Comparison of ENCODE assay signal across 20 mouse cellular contexts in genomic region chr11:116982543-116982942, GRCm38 (mm10).
"Had no signal": no experiment of that assay in that cellular context is flagged by ENCODE, and none has a peak within 500 bp of the region (broad histone marks: within the 10 kb centered on the region; RNA-seq: fewer than 3 reads in every experiment).

No protein-coding gene starts in this region.

- H3K27ac ChIP-seq: left cerebral cortex, adult 2 months; liver, embryonic 13.5 days; midbrain, embryonic 15.5 days; neural tube, embryonic 13.5 days; stomach, embryonic 15.5 days had no signal

- ATAC-seq: lung, postnatal 0 days; midbrain, embryonic 15.5 days had no signal

- H3K4me3 ChIP-seq: left cerebral cortex, adult 2 months; liver, embryonic 13.5 days; midbrain, embryonic 15.5 days; myocyte; neural tube, embryonic 13.5 days; stomach, embryonic 15.5 days had no signal

- H3K27me3 ChIP-seq: liver, embryonic 13.5 days; midbrain, embryonic 15.5 days; neural tube, embryonic 13.5 days; stomach, embryonic 15.5 days had no signal

- H3K9me3 ChIP-seq: liver, embryonic 13.5 days; midbrain, embryonic 15.5 days; neural tube, embryonic 13.5 days; stomach, embryonic 15.5 days had no signal

- DNase-seq: kidney, adult 18-20 months; kidney, adult 9 months; kidney, postnatal 10 days; kidney, postnatal 36 days; layer of hippocampus, postnatal 36 days; liver, embryonic 13.5 days; lung, adult 2 months; lung, postnatal 36 days; retina, postnatal 1 day; right cerebral cortex, postnatal 25 days; spleen, adult 18-20 months; thymus, adult 18-20 months; thymus, postnatal 4 days had no signal

- H3K4me1 ChIP-seq: liver, embryonic 13.5 days had no signal

- H3K36me3 ChIP-seq: liver, embryonic 13.5 days; stomach, embryonic 15.5 days had no signal

- H3K9ac ChIP-seq: liver, embryonic 13.5 days; midbrain, embryonic 15.5 days; neural tube, embryonic 13.5 days; stomach, embryonic 15.5 days had no signal

- H3K4me2 ChIP-seq: liver, embryonic 13.5 days; midbrain, embryonic 11.5 days; midbrain, embryonic 15.5 days; neural tube, embryonic 13.5 days; stomach, embryonic 15.5 days had no signal
